Mouse (Mus musculus) brown adipose tissue, adult 24 weeks (tissue): ENCODE measurements around the gene Samd10. TPM values are rescaled to one million over a fixed set of nuclear protein-coding genes. Genes with fewer than 3 reads are reported as not detected.
A peak's percentile ranks its signal among the peaks of the same experiment; 100 is the strongest.

Experiments
- H3K27ac ChIP-seq: fragments of 200-500 bp; replicated peaks from 2 replicates; pipeline ENCODE4 v1.5.1; 2012; ENCODE audit warnings: low read depth, mild to moderate bottlenecking, low read length
- H3K4me1 ChIP-seq: fragments of 200-500 bp; 2 replicates; pipeline ENCODE4 v1.6.1; 2012; ENCODE audit warnings: low read length, mixed read lengths; ENCODE audit not compliant: control insufficient read depth, insufficient read depth, insufficient read length
- H3K4me3 ChIP-seq: fragments of 200-500 bp; 2 replicates; pipeline ENCODE4 v1.5.1; 2012; ENCODE audit warnings: low read depth, mild to moderate bottlenecking, low read length, moderate library complexity; ENCODE audit not compliant: insufficient read depth
- polyA plus RNA-seq: library from polyadenylated mRNA; stranded (reverse); fragments of >200 nt; gene quantifications from 2 replicates; pipeline ENCODE4 v1.2.4, GENCODE M21; 2012; ENCODE audit not compliant: missing spikeins, insufficient read depth, insufficient read length

Gene Samd10
- polyA plus RNA-seq, 1 experiment: 0.63 TPM

GRCm38 (mm10) chr2:181574921-181575545, 24.0 kb downstream of the Samd10 start:
- no peak overlapping the region for H3K27ac ChIP-seq
- no peak overlapping the region for H3K4me3 ChIP-seq
- H3K4me1 ChIP-seq: no peaks in the 10 kb centered on the region

GRCm38 (mm10) chr2:181573961-181574360, 25.1 kb downstream of the Samd10 start:
- H3K4me1 ChIP-seq: no peaks in the 10 kb centered on the region
- no peak overlapping the region for H3K4me3 ChIP-seq
- H3K27ac ChIP-seq: no peak overlapping the region

- H3K4me3 ChIP-seq: no peak overlapping the region
Observed at GRCm38 (mm10) chr2:181572921-181573920, 25.8 kb downstream of the Samd10 start.

GRCm38 (mm10) chr2:181571941-181572670, 26.9 kb downstream of the Samd10 start:
- Histone ChIP-seq H3K4me1 (no peaks in the 10 kb centered on the region), H3K27ac (no peak overlapping the region), H3K4me3 (no peak overlapping the region)

More at GRCm38 (mm10) chr2:181572921-181573920, 25.8 kb downstream of the Samd10 start:
- Histone ChIP-seq H3K27ac (no peak overlapping the region), H3K4me1 (no peaks in the 10 kb centered on the region)

GRCm38 (mm10) chr2:181570921-181571595, 28.0 kb downstream of the Samd10 start:
- no peak overlapping the region for H3K4me3 ChIP-seq
- no peaks in the 10 kb centered on the region for H3K4me1 ChIP-seq
- no peak overlapping the region for H3K27ac ChIP-seq

- no peak overlapping the region for H3K4me3 ChIP-seq
- no peaks in the 10 kb centered on the region for H3K4me1 ChIP-seq
- H3K27ac ChIP-seq: no peak overlapping the region
Observed at GRCm38 (mm10) chr2:181570375-181570774, 28.6 kb downstream of the Samd10 start.

GRCm38 (mm10) chr2:181569856-181570255, 29.2 kb downstream of the Samd10 start:
- Histone ChIP-seq H3K27ac (no peak overlapping the region), H3K4me3 (no peak overlapping the region), H3K4me1 (no peaks in the 10 kb centered on the region)

- no peak overlapping the region for H3K4me3 ChIP-seq
- H3K4me1 ChIP-seq: no peaks in the 10 kb centered on the region
- H3K27ac ChIP-seq: no peak overlapping the region
Observed at GRCm38 (mm10) chr2:181568272-181569008, 30.6 kb downstream of the Samd10 start.

- no peaks in the 10 kb centered on the region for H3K4me1 ChIP-seq
- no peak overlapping the region for H3K4me3 ChIP-seq
- no peak overlapping the region for H3K27ac ChIP-seq
Observed at GRCm38 (mm10) chr2:181567338-181567737, 31.7 kb downstream of the Samd10 start.

GRCm38 (mm10) chr2:181553772-181554171, 45.2 kb downstream of the Samd10 start:
- H3K4me1 ChIP-seq: no peaks in the 10 kb centered on the region
- H3K4me3 ChIP-seq: no peak overlapping the region
- peak overlapping the region; percentile 45 for H3K27ac ChIP-seq

- no peak overlapping the region for H3K4me3 ChIP-seq
- no peaks in the 10 kb centered on the region for H3K4me1 ChIP-seq
- H3K27ac ChIP-seq: no peak overlapping the region
Observed at GRCm38 (mm10) chr2:181550233-181550632, 48.8 kb downstream of the Samd10 start.

GRCm38 (mm10) chr2:181548682-181549081, 50.3 kb downstream of the Samd10 start:
- Histone ChIP-seq H3K4me1 (no peaks in the 10 kb centered on the region), H3K4me3 (no peak overlapping the region), H3K27ac (no peak overlapping the region)

GRCm38 (mm10) chr2:181548227-181548626, 50.8 kb downstream of the Samd10 start:
- Histone ChIP-seq H3K27ac (no peak overlapping the region), H3K4me1 (no peaks in the 10 kb centered on the region), H3K4me3 (no peak overlapping the region)

- no peaks in the 10 kb centered on the region for H3K4me1 ChIP-seq
- H3K27ac ChIP-seq: no peak overlapping the region
- no peak overlapping the region for H3K4me3 ChIP-seq
Observed at GRCm38 (mm10) chr2:181546142-181546541, 52.9 kb downstream of the Samd10 start.
